Mouse (Mus musculus) midbrain, embryonic 16.5 days (tissue): Measurements from ENCODE around the gene Axl. TPM values are rescaled to one million over a fixed set of nuclear protein-coding genes. Genes with fewer than 3 reads are reported as not detected.
A peak's percentile ranks its signal among the peaks of the same experiment; 100 is the strongest.

Experiments used
- ATAC-seq: fragments of 200-750 bp; cut with Nextera tagmentation; 2 replicates; pipeline ENCODE4 v1.8.0; 2017; ENCODE audit warnings: moderate TSS enrichment
- H3K27ac ChIP-seq: fragments of 300-500 bp; sonication (generic); 2 replicates; pipeline ENCODE4 v1.5.1; 2014; ENCODE audit warnings: mild to moderate bottlenecking, low read length, mixed read lengths
- H3K27me3 ChIP-seq: fragments of 300-500 bp; sonication (generic); 2 replicates; pipeline ENCODE4 v1.6.1; 2014; ENCODE audit warnings: low read depth, low read length, mixed read lengths; ENCODE audit not compliant: control insufficient read depth, insufficient read depth
- H3K36me3 ChIP-seq: fragments of 300-500 bp; sonication (generic); 2 replicates; pipeline ENCODE4 v1.6.1; 2014; ENCODE audit warnings: mild to moderate bottlenecking, low read length, moderate library complexity, mixed read lengths; ENCODE audit not compliant: control insufficient read depth, insufficient read depth
- H3K4me1 ChIP-seq: fragments of 300-500 bp; sonication (generic); 2 replicates; pipeline ENCODE4 v1.6.1; 2014; ENCODE audit warnings: mild to moderate bottlenecking, low read length, mixed read lengths; ENCODE audit not compliant: control insufficient read depth, insufficient read depth
- H3K4me2 ChIP-seq: fragments of 300-500 bp; sonication (generic); 2 replicates; pipeline ENCODE4 v1.6.1; 2014; ENCODE audit warnings: mild to moderate bottlenecking, low read length, mixed read lengths
- H3K4me3 ChIP-seq: fragments of 300-500 bp; sonication (generic); 2 replicates; pipeline ENCODE4 v1.5.1; 2014; ENCODE audit warnings: low read depth, mild to moderate bottlenecking, low read length, moderate library complexity, mixed read lengths
- H3K9ac ChIP-seq: fragments of 300-500 bp; sonication (generic); 2 replicates; pipeline ENCODE4 v1.6.1; 2014; ENCODE audit warnings: low read depth, low read length, mixed read lengths
- H3K9me3 ChIP-seq: fragments of 300-500 bp; sonication (generic); replicated peaks from 2 replicates; pipeline ENCODE4 v1.6.1; 2014; ENCODE audit warnings: mild to moderate bottlenecking, low read length, mixed read lengths; ENCODE audit not compliant: control insufficient read depth, poor library complexity, severe bottlenecking
- WGBS: fragments of 180-500 bp; shearing (Covaris S2); extraction: QIAGEN DNeasy Blood & Tissue Kit; methylation state at CpG from one replicate; pipeline ENCODE4 v1.1.7; 2014; 5-methylcytosine and 5-hydroxymethylcytosine counted together
- microRNA-seq: library from miRNA; unstranded; fragments of <30 nt; microRNA quantifications from one replicate; pipeline ENCODE4, GENCODE M21; 2017
- polyA plus RNA-seq: library from polyadenylated mRNA; unstranded; fragments of >200 nt; fragmentation: Nextera tagmentation; extraction: Ambion mirVana; gene quantifications from 2 replicates; pipeline ENCODE4 v1.2.1, GENCODE M21; 2015

The Axl gene
- polyA plus RNA-seq, 1 experiment from 2014 or later: 14.9 TPM

DNA sequence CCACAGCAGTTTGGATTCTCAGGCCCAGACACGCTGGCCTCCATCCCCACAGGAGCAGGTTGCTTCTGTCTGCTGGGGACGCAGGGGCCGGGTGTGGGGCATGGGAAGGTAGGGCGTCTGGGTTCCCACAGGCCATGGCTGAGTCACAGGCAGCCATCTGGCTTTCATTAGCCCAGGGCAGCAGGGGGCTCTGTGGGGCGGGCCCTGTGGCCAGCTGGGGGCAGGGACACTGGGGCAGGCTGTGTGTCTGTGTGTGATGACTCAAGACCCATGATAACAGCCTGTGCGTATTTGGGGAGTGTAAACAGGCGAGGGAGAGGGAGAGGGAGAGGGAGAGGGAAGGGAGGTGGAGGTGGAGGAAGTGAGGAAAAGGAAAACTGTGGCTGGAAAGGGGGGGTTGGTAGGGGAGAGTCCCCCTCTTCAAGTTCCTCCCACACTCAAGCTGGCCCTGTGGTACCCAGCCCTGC lies 76.7 kb downstream of the Axl start:
- Histone ChIP-seq H3K9me3 (no peaks in the 10 kb centered on the region), H3K4me3 (no peak overlapping the region), H3K27me3 (no peaks in the 10 kb centered on the region), H3K36me3 (peaks cover 27% of the 10 kb centered on the region), H3K4me2 (no peak overlapping the region), H3K4me1 (peaks cover 10% of the 10 kb centered on the region), H3K27ac (no peak overlapping the region), H3K9ac (0 out of 2 replicates have a peak overlapping the region, but pooled peaks have one; percentile 4)
- ATAC-seq: no peak
- 38% methylated on average over 7 of the region's 7 CpGs for WGBS

- Histone ChIP-seq H3K9ac (no peak overlapping the region), H3K4me2 (no peak overlapping the region), H3K36me3 (peaks cover 26% of the 10 kb centered on the region), H3K27me3 (no peaks in the 10 kb centered on the region), H3K9me3 (no peaks in the 10 kb centered on the region), H3K4me3 (no peak overlapping the region), H3K4me1 (peaks cover 10% of the 10 kb centered on the region), H3K27ac (no peak overlapping the region)
- 66% methylated on average over 5 of the region's 5 CpGs for WGBS
- 0 out of 2 replicates have a peak, but pooled peaks have one; percentile 30 for ATAC-seq
Measured at GRCm38 (mm10) chr7:25711165-25711564, 77.3 kb downstream of the Axl start.

DNA sequence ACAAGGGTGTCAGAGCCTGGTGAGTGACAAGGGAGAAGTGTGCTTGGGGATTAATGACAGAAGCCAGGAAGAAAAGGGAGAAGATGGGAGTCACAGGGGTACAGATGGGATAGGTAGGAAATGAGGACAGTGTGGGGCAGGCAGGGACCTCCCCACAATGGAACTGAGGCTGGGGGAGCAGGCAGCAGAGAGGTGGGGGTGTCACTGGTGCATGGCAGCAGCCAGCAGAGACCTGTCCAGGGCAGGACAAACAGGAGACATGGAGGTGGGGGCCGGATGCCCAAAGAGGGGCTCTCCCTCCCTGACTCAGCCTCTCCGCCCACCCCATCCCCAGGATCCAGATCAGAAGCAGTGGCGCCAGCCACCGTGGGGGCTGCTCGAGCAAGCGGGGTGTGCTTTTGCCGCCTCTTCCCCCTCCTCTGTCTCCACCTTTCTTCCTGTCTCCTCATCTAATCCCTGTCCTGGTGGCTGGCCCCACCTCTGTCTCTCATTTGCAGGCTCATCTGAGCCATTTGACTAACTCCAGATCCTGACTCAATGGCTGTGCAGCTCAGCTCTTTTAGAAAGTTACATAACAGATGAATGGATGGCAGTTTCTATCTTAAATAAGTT lies 77.9 kb downstream of the Axl start:
- H3K4me2 ChIP-seq: no peak overlapping the region; the same call in 1 of the 2 replicates
- peaks cover 10% of the 10 kb centered on the region for H3K4me1 ChIP-seq
- WGBS: 6% methylated on average over 7 of the region's 7 CpGs
- no peak overlapping the region for H3K4me3 ChIP-seq
- H3K27me3 ChIP-seq: no peaks in the 10 kb centered on the region
- peaks cover 21% of the 10 kb centered on the region for H3K36me3 ChIP-seq
- H3K9ac ChIP-seq: peak overlapping the region; percentile 55
- ATAC-seq: peak; percentile 17; the same call in 1 of the 2 replicates
- no peaks in the 10 kb centered on the region for H3K9me3 ChIP-seq
- H3K27ac ChIP-seq: no peak overlapping the region

- ATAC-seq: peak; percentile 12; the same call in 1 of the 2 replicates
- Histone ChIP-seq H3K9me3 (no peaks in the 10 kb centered on the region), H3K4me1 (peaks cover 10% of the 10 kb centered on the region), H3K27me3 (no peaks in the 10 kb centered on the region), H3K9ac (peak overlapping the region; percentile 55; the same call in 1 of the 2 replicates), H3K4me2 (no peak overlapping the region), H3K27ac (no peak overlapping the region), H3K4me3 (no peak overlapping the region), H3K36me3 (peaks cover 16% of the 10 kb centered on the region)
- WGBS: 17% methylated on average over 12 of the region's 12 CpGs
Measured at GRCm38 (mm10) chr7:25709961-25710360, 78.5 kb downstream of the Axl start.

DNA sequence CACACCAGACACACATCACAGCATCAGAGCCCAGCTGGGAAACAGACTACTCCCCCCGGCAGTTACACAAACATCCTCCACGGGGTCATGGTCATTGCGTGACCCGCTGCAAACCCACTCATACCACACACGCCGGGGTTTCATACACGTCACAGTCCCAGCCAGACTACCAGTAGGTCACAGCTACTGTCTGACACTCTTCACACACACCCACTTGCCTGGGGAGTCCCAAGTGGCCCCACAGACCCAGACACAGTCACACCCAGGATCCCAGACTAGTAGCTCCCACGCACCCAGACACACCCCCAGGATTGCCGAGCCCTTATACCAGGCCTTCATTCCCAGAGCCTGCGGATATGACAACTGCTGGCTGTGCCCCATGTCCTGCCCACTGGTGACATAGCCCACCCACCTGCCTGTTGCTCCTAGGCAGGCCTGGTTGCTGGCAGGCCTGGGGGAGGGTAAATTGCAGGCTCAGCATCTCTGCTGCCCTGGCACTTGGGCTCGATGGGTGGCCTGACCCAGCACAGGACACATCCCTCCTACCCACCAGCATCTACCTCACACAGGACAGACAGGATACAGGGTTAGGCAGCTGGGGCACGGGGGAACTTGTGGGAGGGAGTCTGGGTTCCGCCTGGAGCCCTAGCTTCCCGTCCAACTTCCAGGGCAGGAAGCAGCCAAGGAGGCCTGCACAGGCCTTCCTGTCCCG lies 80.8 kb downstream of the Axl start:
- H3K27ac ChIP-seq: no peak overlapping the region
- no peaks in the 10 kb centered on the region for H3K27me3 ChIP-seq
- H3K4me2 ChIP-seq: no peak overlapping the region
- no peak overlapping the region for H3K4me3 ChIP-seq
- H3K36me3 ChIP-seq: no peaks in the 10 kb centered on the region
- H3K4me1 ChIP-seq: peaks cover 14% of the 10 kb centered on the region
- no peak for ATAC-seq
- 66% methylated on average over 15 of the region's 15 CpGs for WGBS
- H3K9me3 ChIP-seq: no peaks in the 10 kb centered on the region
- no peak overlapping the region for H3K9ac ChIP-seq

Small RNA genes within 50 kb of the gene (microRNA-seq; reads per million reads assigned to microRNA genes)
- not detected for gene Gm24865

Other genes starting within 250 kb of the Axl start
- 0.32 TPM in 1 of 2 replicates, not detected in the other for gene Ceacam2, start 248.8 kb downstream of the Axl start, polyA plus RNA-seq
- gene Erich4, start 172.8 kb downstream of the Axl start, polyA plus RNA-seq: not detected in 2 replicates
- 44.5 and 48.7 TPM in 2 replicates for gene Dmac2, start 169.3 kb downstream of the Axl start, polyA plus RNA-seq
- 0.64 and 0.73 TPM in 2 replicates for gene B3gnt8, start 162.1 kb downstream of the Axl start, polyA plus RNA-seq
- gene Bckdha, start 129.7 kb downstream of the Axl start, polyA plus RNA-seq: 38.2 and 41.4 TPM in 2 replicates
- 35.2 and 35.4 TPM in 2 replicates for gene Exosc5, start 129.5 kb downstream of the Axl start, polyA plus RNA-seq
- 61.6 and 90.5 TPM in 2 replicates for gene Tmem91, start 113.5 kb downstream of the Axl start, polyA plus RNA-seq
- gene B9d2, start 107.9 kb downstream of the Axl start, polyA plus RNA-seq: 40.0 and 49.8 TPM in 2 replicates
- gene Tgfb1, start 101.7 kb downstream of the Axl start, polyA plus RNA-seq: 0.21 and 0.78 TPM in 2 replicates
- gene Ccdc97, start 69.6 kb downstream of the Axl start, polyA plus RNA-seq: 32.1 and 36.8 TPM in 2 replicates
- 38.3 and 41.1 TPM in 2 replicates for gene Hnrnpul1, start 33.9 kb downstream of the Axl start, polyA plus RNA-seq
- gene Cyp2s1, start 28.2 kb upstream of the Axl start, polyA plus RNA-seq: 2.8 and 3.2 TPM in 2 replicates
- gene Cyp2b10, start 108.9 kb upstream of the Axl start, polyA plus RNA-seq: not detected in 2 replicates